Mouse (Mus musculus) kidney, embryonic 16.5 days (tissue): ENCODE data around the gene Styx. TPM values are rescaled to one million over a fixed set of nuclear protein-coding genes. Genes with fewer than 3 reads are reported as not detected.
A peak's percentile ranks its signal among the peaks of the same experiment; 100 is the strongest.

Experiments
- ATAC-seq: fragments of 200-750 bp; cut with Nextera tagmentation; 2 replicates; pipeline ENCODE4 v1.8.0; 2017; ENCODE audit warnings: moderate TSS enrichment; ENCODE audit not compliant: low FRiP score, low TSS enrichment
- H3K27ac ChIP-seq: fragments of 300-500 bp; sonication (generic); 2 replicates; pipeline ENCODE4 v1.5.1; 2014; ENCODE audit warnings: low read length
- H3K27me3 ChIP-seq: fragments of 300-500 bp; sonication (generic); 2 replicates; pipeline ENCODE4 v1.6.1; 2014; ENCODE audit warnings: low read length, control low read depth, mixed read lengths; ENCODE audit not compliant: insufficient read depth
- H3K36me3 ChIP-seq: fragments of 300-500 bp; sonication (generic); 2 replicates; pipeline ENCODE4 v1.6.1; 2014; ENCODE audit warnings: low read length, control low read depth, mixed read lengths; ENCODE audit not compliant: insufficient read depth
- H3K4me1 ChIP-seq: fragments of 300-500 bp; sonication (generic); 2 replicates; pipeline ENCODE4 v1.6.1; 2014; ENCODE audit warnings: low read length, control low read depth, mixed read lengths; ENCODE audit not compliant: insufficient read depth
- H3K4me2 ChIP-seq: fragments of 300-500 bp; sonication (generic); replicated peaks from 2 replicates; pipeline ENCODE4 v1.6.1; 2014; ENCODE audit warnings: low read depth, low read length
- H3K4me3 ChIP-seq: fragments of 300-500 bp; sonication (generic); 2 replicates; pipeline ENCODE4 v1.5.1; 2014; ENCODE audit warnings: mild to moderate bottlenecking, low read length
- H3K9ac ChIP-seq: fragments of 300-500 bp; sonication (generic); replicated peaks from 2 replicates; pipeline ENCODE4 v1.6.1; 2014; ENCODE audit warnings: low read length
- H3K9me3 ChIP-seq: fragments of 300-500 bp; sonication (generic); 2 replicates; pipeline ENCODE4 v1.6.1; 2016; ENCODE audit warnings: low read length, control low read depth
- WGBS: fragments of 180-500 bp; shearing (Covaris S2); extraction: QIAGEN DNeasy Blood & Tissue Kit; methylation state at CpG from one replicate; pipeline ENCODE4 v1.1.7; 2014; 5-methylcytosine and 5-hydroxymethylcytosine counted together
- polyA plus RNA-seq: library from polyadenylated mRNA; unstranded; fragments of >200 nt; fragmentation: Nextera tagmentation; extraction: Ambion mirVana; gene quantifications from 2 replicates; pipeline ENCODE4 v1.2.1, GENCODE M21; 2015

The Styx gene
- polyA plus RNA-seq, 1 experiment from 2014 or later: 56.3 TPM

GRCm38 (mm10) chr14:45318426-45319236 is 32.3 kb upstream of the Styx start, which contains the start of gene Ero1l:
TSS of gene Ero1l (minus strand) at chr14:45318771.
- Histone ChIP-seq H3K36me3 (no peaks in the 10 kb centered on the region), H3K27ac (peak within 1 kb of the TSS; percentile 93), H3K4me2 (peak within 1 kb of the TSS; percentile 59), H3K4me3 (peak within 1 kb of the TSS; percentile 84), H3K27me3 (no peaks in the 10 kb centered on the region), H3K9me3 (no peaks in the 10 kb centered on the region), H3K4me1 (peaks cover 15% of the 10 kb centered on the region), H3K9ac (peak within 1 kb of the TSS; percentile 90)
- WGBS: 2% methylated on average over 64 of the region's 74 CpGs
- ATAC-seq: peak; percentile 97

- no peak overlapping the region for H3K9ac ChIP-seq
- no peak for ATAC-seq
- peaks cover 15% of the 10 kb centered on the region for H3K4me1 ChIP-seq
- H3K27me3 ChIP-seq: no peaks in the 10 kb centered on the region
- no peaks in the 10 kb centered on the region for H3K9me3 ChIP-seq
- H3K4me3 ChIP-seq: no peak overlapping the region
- no peak overlapping the region for H3K4me2 ChIP-seq
- H3K36me3 ChIP-seq: no peaks in the 10 kb centered on the region
- 71% methylated on average over 3 of the region's 3 CpGs for WGBS
- no peak overlapping the region for H3K27ac ChIP-seq
Measured at GRCm38 (mm10) chr14:45319237-45319610, 31.7 kb upstream of the Styx start.

- 77% methylated on average over 4 of the region's 4 CpGs for WGBS
- ATAC-seq: no peak
Measured at GRCm38 (mm10) chr14:45320111-45320510, 30.8 kb upstream of the Styx start.

GRCm38 (mm10) chr14:45321067-45321466 is 29.8 kb upstream of the Styx start:
- H3K4me1 ChIP-seq: peaks cover 6% of the 10 kb centered on the region
- no peak for ATAC-seq
- H3K27me3 ChIP-seq: no peaks in the 10 kb centered on the region
- WGBS: 72% methylated on average over 3 of the region's 3 CpGs
- H3K27ac ChIP-seq: no peak overlapping the region
- no peak overlapping the region for H3K4me2 ChIP-seq
- H3K36me3 ChIP-seq: no peaks in the 10 kb centered on the region
- H3K9me3 ChIP-seq: no peaks in the 10 kb centered on the region
- H3K4me3 ChIP-seq: no peak overlapping the region
- H3K9ac ChIP-seq: no peak overlapping the region

More at GRCm38 (mm10) chr14:45320111-45320510, 30.8 kb upstream of the Styx start:
- H3K9ac ChIP-seq: no peak overlapping the region
- H3K4me3 ChIP-seq: no peak overlapping the region
- no peak overlapping the region for H3K4me2 ChIP-seq
- H3K36me3 ChIP-seq: no peaks in the 10 kb centered on the region
- H3K27ac ChIP-seq: no peak overlapping the region
- H3K4me1 ChIP-seq: peaks cover 15% of the 10 kb centered on the region
- no peaks in the 10 kb centered on the region for H3K9me3 ChIP-seq
- H3K27me3 ChIP-seq: no peaks in the 10 kb centered on the region

GRCm38 (mm10) chr14:45321622-45322021 is 29.3 kb upstream of the Styx start:
- Histone ChIP-seq H3K9ac (no peak overlapping the region), H3K4me3 (no peak overlapping the region), H3K27ac (no peak overlapping the region), H3K4me2 (no peak overlapping the region), H3K9me3 (no peaks in the 10 kb centered on the region), H3K36me3 (no peaks in the 10 kb centered on the region), H3K27me3 (no peaks in the 10 kb centered on the region), H3K4me1 (peaks cover 6% of the 10 kb centered on the region)
- WGBS: 60% methylated on average over 5 of the region's 5 CpGs
- no peak for ATAC-seq

GRCm38 (mm10) chr14:45322450-45322849 is 28.4 kb upstream of the Styx start:
- no peaks in the 10 kb centered on the region for H3K27me3 ChIP-seq
- H3K9me3 ChIP-seq: no peaks in the 10 kb centered on the region
- no peaks in the 10 kb centered on the region for H3K36me3 ChIP-seq
- no peak overlapping the region for H3K4me3 ChIP-seq
- no peak overlapping the region for H3K9ac ChIP-seq
- no peak overlapping the region for H3K27ac ChIP-seq
- no peak for ATAC-seq
- 94% methylated on average over 2 of the region's 2 CpGs for WGBS
- no peak overlapping the region for H3K4me2 ChIP-seq
- H3K4me1 ChIP-seq: peaks cover under 1% of the 10 kb centered on the region

- no peaks in the 10 kb centered on the region for H3K4me1 ChIP-seq
- 87% methylated on average over 3 of the region's 3 CpGs for WGBS
- ATAC-seq: no peak
- H3K36me3 ChIP-seq: no peaks in the 10 kb centered on the region
- H3K9me3 ChIP-seq: no peaks in the 10 kb centered on the region
- H3K9ac ChIP-seq: no peak overlapping the region
- no peak overlapping the region for H3K4me2 ChIP-seq
- H3K27ac ChIP-seq: no peak overlapping the region
- no peaks in the 10 kb centered on the region for H3K27me3 ChIP-seq
- H3K4me3 ChIP-seq: no peak overlapping the region
Measured at GRCm38 (mm10) chr14:45323320-45323719, 27.6 kb upstream of the Styx start.

- Histone ChIP-seq H3K9me3 (no peaks in the 10 kb centered on the region), H3K27me3 (no peaks in the 10 kb centered on the region), H3K4me1 (no peaks in the 10 kb centered on the region), H3K4me2 (no peak overlapping the region), H3K9ac (no peak overlapping the region), H3K36me3 (no peaks in the 10 kb centered on the region), H3K27ac (no peak overlapping the region), H3K4me3 (no peak overlapping the region)
- no peak for ATAC-seq
Measured at GRCm38 (mm10) chr14:45325471-45325870, 25.4 kb upstream of the Styx start.

- Histone ChIP-seq H3K9ac (no peak overlapping the region), H3K27ac (no peak overlapping the region), H3K27me3 (no peaks in the 10 kb centered on the region), H3K4me2 (no peak overlapping the region), H3K36me3 (peaks cover 11% of the 10 kb centered on the region), H3K4me3 (no peak overlapping the region), H3K4me1 (peaks cover 3% of the 10 kb centered on the region), H3K9me3 (no peaks in the 10 kb centered on the region)
- ATAC-seq: no peak
- 89% methylated on average over 4 of the region's 4 CpGs for WGBS
Measured at GRCm38 (mm10) chr14:45328072-45328713, 22.7 kb upstream of the Styx start.

- H3K4me3 ChIP-seq: peak overlapping the region; percentile 91
- no peaks in the 10 kb centered on the region for H3K9me3 ChIP-seq
- ATAC-seq: peak; percentile 37; the same call in 1 of the 2 replicates
- peak overlapping the region; percentile 35; the same call in 1 of the 2 replicates for H3K9ac ChIP-seq
- H3K4me1 ChIP-seq: peaks cover 3% of the 10 kb centered on the region
- peak overlapping the region; percentile 48 for H3K4me2 ChIP-seq
- H3K27ac ChIP-seq: no peak overlapping the region
- no peaks in the 10 kb centered on the region for H3K27me3 ChIP-seq
- H3K36me3 ChIP-seq: peaks cover 17% of the 10 kb centered on the region
- 19% methylated on average over 8 of the region's 8 CpGs for WGBS
Measured at GRCm38 (mm10) chr14:45329018-45329588, 21.8 kb upstream of the Styx start.
